Mouse (Mus musculus) embryonic facial prominence, embryonic 12.5 days (tissue): Measurements from ENCODE around the gene Phkg2. TPM values are rescaled to one million over a fixed set of nuclear protein-coding genes. Genes with fewer than 3 reads are reported as not detected.

Experiments used
- ATAC-seq: fragments of 200-750 bp; cut with Nextera tagmentation; 2 replicates; pipeline ENCODE4 v1.8.0; 2017; ENCODE audit not compliant: insufficient number of reproducible peaks, insufficient read depth, low FRiP score, low TSS enrichment
- H3K27ac ChIP-seq: fragments of 300-500 bp; sonication (generic); 2 replicates; pipeline ENCODE4 v1.5.1; 2016; ENCODE audit warnings: mild to moderate bottlenecking
- H3K27me3 ChIP-seq: fragments of 300-500 bp; sonication (generic); 2 replicates; pipeline ENCODE4 v1.6.1; 2016; ENCODE audit warnings: mild to moderate bottlenecking, moderate library complexity
- H3K36me3 ChIP-seq: fragments of 300-500 bp; sonication (generic); 2 replicates; pipeline ENCODE4 v1.6.1; 2016; ENCODE audit warnings: mild to moderate bottlenecking
- H3K4me1 ChIP-seq: fragments of 300-500 bp; sonication (generic); 2 replicates; pipeline ENCODE4 v1.6.1; 2016
- H3K4me2 ChIP-seq: fragments of 300-500 bp; sonication (generic); replicated peaks from 2 replicates; pipeline ENCODE4 v1.6.1; 2016; ENCODE audit warnings: mild to moderate bottlenecking, moderate library complexity
- H3K4me3 ChIP-seq: fragments of 300-500 bp; sonication (generic); 2 replicates; pipeline ENCODE4 v1.5.1; 2016; ENCODE audit warnings: mild to moderate bottlenecking
- H3K9ac ChIP-seq: fragments of 300-500 bp; sonication (generic); 2 replicates; pipeline ENCODE4 v1.6.1; 2016; ENCODE audit warnings: mild to moderate bottlenecking, moderate library complexity
- H3K9me3 ChIP-seq: fragments of 300-500 bp; sonication (generic); 2 replicates; pipeline ENCODE4 v1.6.1; 2016; ENCODE audit warnings: mild to moderate bottlenecking, moderate library complexity
- WGBS: fragments of 180-500 bp; shearing (Covaris S2); methylation state at CpG from one replicate; pipeline ENCODE4 v1.1.7; 2016; 5-methylcytosine and 5-hydroxymethylcytosine counted together
- polyA plus RNA-seq: library from polyadenylated mRNA; unstranded; fragments of >200 nt; fragmentation: Nextera tagmentation; extraction: Ambion mirVana; gene quantifications from 2 replicates; pipeline ENCODE4 v1.2.1, GENCODE M21; 2016

Phkg2 gene
- polyA plus RNA-seq, 1 experiment from 2014 or later: 39.3 TPM

- H3K4me1 ChIP-seq: peaks cover 15% of the 10 kb centered on the region
- peaks cover 53% of the 10 kb centered on the region for H3K36me3 ChIP-seq
Observed at GRCm38 (mm10) chr7:127586149-127586548, 13.0 kb downstream of the Phkg2 start.

GRCm38 (mm10) chr7:127587196-127587595 lies 14.1 kb downstream of the Phkg2 start:
- 0 out of 2 replicates have a peak overlapping the region, but pooled peaks have one; percentile 81 for H3K27ac ChIP-seq
- H3K27me3 ChIP-seq: no peaks in the 10 kb centered on the region
- H3K9me3 ChIP-seq: no peaks in the 10 kb centered on the region
- WGBS: 64% methylated on average over 5 of the region's 5 CpGs
- H3K4me1 ChIP-seq: peaks cover 15% of the 10 kb centered on the region
- H3K4me2 ChIP-seq: peak overlapping the region; percentile 91
- H3K36me3 ChIP-seq: peaks cover 55% of the 10 kb centered on the region
- H3K4me3 ChIP-seq: peak overlapping the region; percentile 91
- no peak for ATAC-seq
- H3K9ac ChIP-seq: peak overlapping the region; percentile 63

More at GRCm38 (mm10) chr7:127586149-127586548, 13.0 kb downstream of the Phkg2 start:
- H3K9ac ChIP-seq: no peak overlapping the region
- H3K27me3 ChIP-seq: no peaks in the 10 kb centered on the region
- no peaks in the 10 kb centered on the region for H3K9me3 ChIP-seq
- no peak for ATAC-seq
- 89% methylated on average over 6 of the region's 6 CpGs for WGBS
- no peak overlapping the region for H3K4me3 ChIP-seq
- H3K27ac ChIP-seq: no peak overlapping the region
- no peak overlapping the region for H3K4me2 ChIP-seq

- peak within 1 kb of the TSS; percentile 81 for H3K27ac ChIP-seq
- H3K4me3 ChIP-seq: peak within 1 kb of the TSS; percentile 91
- H3K4me2 ChIP-seq: peak within 1 kb of the TSS; percentile 91
- H3K9ac ChIP-seq: peak within 1 kb of the TSS; percentile 86
- peaks cover 15% of the 10 kb centered on the region for H3K4me1 ChIP-seq
- peaks cover 53% of the 10 kb centered on the region for H3K36me3 ChIP-seq
- WGBS: under 1% methylated on average over 50 of the region's 50 CpGs
- peak; percentile 97 for ATAC-seq
- no peaks in the 10 kb centered on the region for H3K27me3 ChIP-seq
- no peaks in the 10 kb centered on the region for H3K9me3 ChIP-seq
Observed at GRCm38 (mm10) chr7:127588011-127588871, 15.1 kb downstream of the Phkg2 start, which contains the start of the genes Ccdc189 and Rnf40. TSS of gene Ccdc189 (minus strand) at chr7:127588595. TSS of gene Rnf40 (plus strand) at chr7:127588767.

GRCm38 (mm10) chr7:127588901-127589300 lies 15.8 kb downstream of the Phkg2 start:
- peak overlapping the region; percentile 86 for H3K9ac ChIP-seq
- no peaks in the 10 kb centered on the region for H3K27me3 ChIP-seq
- 0 out of 2 replicates have a peak overlapping the region, but pooled peaks have one; percentile 52 for H3K27ac ChIP-seq
- peaks cover 15% of the 10 kb centered on the region for H3K4me1 ChIP-seq
- H3K4me3 ChIP-seq: peak overlapping the region; percentile 91
- H3K4me2 ChIP-seq: peak overlapping the region; percentile 77
- no peaks in the 10 kb centered on the region for H3K9me3 ChIP-seq
- 5% methylated on average over 29 of the region's 29 CpGs for WGBS
- ATAC-seq: no peak
- H3K36me3 ChIP-seq: peaks cover 53% of the 10 kb centered on the region

GRCm38 (mm10) chr7:127589637-127590036 lies 16.5 kb downstream of the Phkg2 start:
- Histone ChIP-seq H3K4me1 (peaks cover 15% of the 10 kb centered on the region), H3K4me2 (peak overlapping the region; percentile 77), H3K4me3 (peak overlapping the region; percentile 91), H3K27ac (no peak overlapping the region), H3K27me3 (no peaks in the 10 kb centered on the region), H3K36me3 (peaks cover 55% of the 10 kb centered on the region), H3K9ac (peak overlapping the region; percentile 86), H3K9me3 (no peaks in the 10 kb centered on the region)
- ATAC-seq: no peak
- WGBS: 88% methylated on average over 9 of the region's 9 CpGs

GRCm38 (mm10) chr7:127591108-127591507 lies 18.0 kb downstream of the Phkg2 start:
- peaks cover 64% of the 10 kb centered on the region for H3K36me3 ChIP-seq
- no peaks in the 10 kb centered on the region for H3K9me3 ChIP-seq
- no peak overlapping the region for H3K9ac ChIP-seq
- no peak overlapping the region for H3K27ac ChIP-seq
- H3K27me3 ChIP-seq: no peaks in the 10 kb centered on the region
- H3K4me2 ChIP-seq: no peak overlapping the region
- 95% methylated on average over 10 of the region's 10 CpGs for WGBS
- no peak for ATAC-seq
- H3K4me3 ChIP-seq: no peak overlapping the region
- peaks cover 15% of the 10 kb centered on the region for H3K4me1 ChIP-seq

- WGBS: 90% methylated on average over 14 of the region's 14 CpGs
- peaks cover 8% of the 10 kb centered on the region for H3K4me1 ChIP-seq
- H3K9me3 ChIP-seq: no peaks in the 10 kb centered on the region
- no peak overlapping the region for H3K4me2 ChIP-seq
- H3K27ac ChIP-seq: no peak overlapping the region
- no peak for ATAC-seq
- no peak overlapping the region for H3K9ac ChIP-seq
- no peaks in the 10 kb centered on the region for H3K27me3 ChIP-seq
- peaks cover 79% of the 10 kb centered on the region for H3K36me3 ChIP-seq
- no peak overlapping the region for H3K4me3 ChIP-seq
Observed at GRCm38 (mm10) chr7:127592575-127592974, 19.4 kb downstream of the Phkg2 start.

GRCm38 (mm10) chr7:127596747-127597146 lies 23.6 kb downstream of the Phkg2 start:
- Histone ChIP-seq H3K4me1 (no peaks in the 10 kb centered on the region), H3K27me3 (no peaks in the 10 kb centered on the region), H3K27ac (no peak overlapping the region), H3K9ac (no peak overlapping the region), H3K4me2 (no peak overlapping the region), H3K9me3 (no peaks in the 10 kb centered on the region), H3K36me3 (peaks cover 96% of the 10 kb centered on the region), H3K4me3 (no peak overlapping the region)
- WGBS: 94% methylated on average over 17 of the region's 17 CpGs
- ATAC-seq: no peak

GRCm38 (mm10) chr7:127600612-127601011 lies 27.5 kb downstream of the Phkg2 start:
- Histone ChIP-seq H3K4me2 (no peak overlapping the region), H3K36me3 (peaks cover 90% of the 10 kb centered on the region), H3K27me3 (no peaks in the 10 kb centered on the region), H3K4me3 (no peak overlapping the region), H3K9ac (no peak overlapping the region), H3K9me3 (no peaks in the 10 kb centered on the region), H3K27ac (no peak overlapping the region), H3K4me1 (no peaks in the 10 kb centered on the region)
- no peak for ATAC-seq
- 93% methylated on average over 7 of the region's 7 CpGs for WGBS

GRCm38 (mm10) chr7:127601735-127602134 lies 28.6 kb downstream of the Phkg2 start:
- WGBS: 85% methylated on average over 4 of the region's 4 CpGs
- no peak overlapping the region for H3K4me3 ChIP-seq
- H3K27ac ChIP-seq: no peak overlapping the region
- ATAC-seq: no peak
- no peak overlapping the region for H3K4me2 ChIP-seq
- no peak overlapping the region for H3K9ac ChIP-seq
- peaks cover 88% of the 10 kb centered on the region for H3K36me3 ChIP-seq
- H3K27me3 ChIP-seq: no peaks in the 10 kb centered on the region
- H3K4me1 ChIP-seq: no peaks in the 10 kb centered on the region
- H3K9me3 ChIP-seq: no peaks in the 10 kb centered on the region

GRCm38 (mm10) chr7:127602903-127603302 lies 29.8 kb downstream of the Phkg2 start:
- Histone ChIP-seq H3K4me1 (no peaks in the 10 kb centered on the region), H3K9me3 (no peaks in the 10 kb centered on the region), H3K36me3 (peaks cover 83% of the 10 kb centered on the region), H3K27ac (no peak overlapping the region), H3K4me3 (no peak overlapping the region), H3K4me2 (no peak overlapping the region), H3K27me3 (no peaks in the 10 kb centered on the region), H3K9ac (no peak overlapping the region)
- 78% methylated on average over 2 of the region's 2 CpGs for WGBS
- no peak for ATAC-seq

GRCm38 (mm10) chr7:127604256-127604655 lies 31.1 kb downstream of the Phkg2 start:
- no peak for ATAC-seq
- Histone ChIP-seq H3K36me3 (peaks cover 85% of the 10 kb centered on the region), H3K27ac (no peak overlapping the region), H3K4me3 (no peak overlapping the region), H3K27me3 (no peaks in the 10 kb centered on the region), H3K4me1 (no peaks in the 10 kb centered on the region), H3K4me2 (no peak overlapping the region), H3K9me3 (no peaks in the 10 kb centered on the region), H3K9ac (no peak overlapping the region)
- 87% methylated on average over 10 of the region's 10 CpGs for WGBS
